Mouse (Mus musculus): ENCODE data around the gene Klf7. TPM values are rescaled to one million over a fixed set of nuclear protein-coding genes. Genes with fewer than 3 reads are reported as not detected.

Gene Klf7
- total RNA-seq, 1 experiment = 10.8 TPM

DNA sequence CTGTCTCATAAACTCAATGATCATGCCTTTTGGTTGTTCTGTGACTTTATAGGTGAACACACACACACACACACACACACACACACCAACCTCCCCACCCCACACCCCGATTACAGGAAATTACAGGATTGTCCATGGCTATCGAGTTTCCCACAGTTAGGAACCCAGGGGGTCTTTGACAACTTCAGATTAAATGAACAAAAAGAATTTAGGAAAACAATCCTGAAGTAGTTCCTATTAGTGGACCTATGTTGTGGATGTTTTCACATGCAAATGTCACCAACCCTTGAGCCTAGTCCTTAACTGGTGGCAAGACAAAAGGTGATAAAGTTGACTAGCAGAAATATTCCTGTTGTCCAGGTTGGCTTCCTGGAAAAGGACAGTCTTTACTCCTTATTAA is 113.1 kb downstream of the Klf7 start:
- no peak for TF ChIP-seq ZC3H11A (IDR thresholded peaks at IDR 0.05; ENCODE audit: borderline replicate concordance, low read depth, low read length)
- no peak for TF ChIP-seq HCFC1 (IDR thresholded peaks at IDR 0.05; ENCODE audit: borderline replicate concordance, insufficient read depth, low read length)
- TF ChIP-seq CHD2 (IDR thresholded peaks at IDR 0.05; ENCODE audit: low read depth, low read length) = no peak
- TF ChIP-seq ZNF384 (IDR thresholded peaks at IDR 0.05; ENCODE audit: low read depth, low read length) = no peak
- no peak for TF ChIP-seq MAFK (IDR thresholded peaks at IDR 0.05; ENCODE audit: insufficient read depth, low read depth, low read length)
- Histone ChIP-seq H3K4me3 (ENCODE audit: insufficient read depth in 1 of 2, low read depth in 1 of 2, low read length in 2 of 2, poor library complexity in 1 of 2, severe bottlenecking in 1 of 2) (no peak overlapping the region), H3K36me3 (ENCODE audit: control insufficient read depth, insufficient read depth, low read length, poor library complexity, severe bottlenecking) (no peaks in the 10 kb centered on the region), H3K4me1 (ENCODE audit: control insufficient read depth in 2 of 2, insufficient read depth in 2 of 2, low read length in 2 of 2, poor library complexity in 1 of 2) (peaks cover 0 to 8% of the 10 kb centered on the region in 2 experiments; a peak in 2 of 4 replicates), H3K27ac (ENCODE audit: insufficient read depth, low read depth, low read length, poor library complexity, severe bottlenecking) (no peak overlapping the region), H3K9me3 (ENCODE audit: control insufficient read depth, insufficient read depth, low read depth, low read length) (no peaks in the 10 kb centered on the region), H3K9ac (ENCODE audit: insufficient read depth, low read depth, low read length, poor library complexity, severe bottlenecking) (no peak overlapping the region)
- no peak for DNase-seq (ENCODE audit: low read depth, low spot score)
- in situ Hi-C loops (cut with MboI; ENCODE audit: low sequenced_read_pairs in 2 of 2, unreplicated experiment in 2 of 2) = no loop called here

DNA sequence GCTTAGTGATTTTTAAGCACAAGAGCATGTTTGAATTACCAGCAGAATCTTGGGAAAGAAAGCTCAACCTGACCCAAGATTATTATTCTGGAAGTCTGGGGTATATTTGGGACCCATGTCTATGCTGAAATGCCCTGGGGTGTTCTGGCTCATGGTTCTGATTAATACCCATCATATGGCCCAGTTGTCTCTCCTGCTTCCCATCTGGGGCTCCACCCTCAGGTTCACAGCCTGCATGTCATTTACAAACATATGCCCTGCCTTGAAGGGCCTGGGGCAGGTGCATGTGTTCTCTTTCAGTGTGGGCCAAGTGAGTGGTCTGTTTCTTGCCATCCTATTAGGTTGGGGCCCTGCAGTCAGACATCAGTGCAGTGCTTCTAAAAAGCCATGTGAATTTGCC is 114.1 kb downstream of the Klf7 start:
- no peak for TF ChIP-seq MAFK (IDR thresholded peaks at IDR 0.05; ENCODE audit: insufficient read depth, low read depth, low read length)
- TF ChIP-seq HCFC1 (IDR thresholded peaks at IDR 0.05; ENCODE audit: borderline replicate concordance, insufficient read depth, low read length) = no peak
- no peak for TF ChIP-seq ZC3H11A (IDR thresholded peaks at IDR 0.05; ENCODE audit: borderline replicate concordance, low read depth, low read length)
- TF ChIP-seq CHD2 (IDR thresholded peaks at IDR 0.05; ENCODE audit: low read depth, low read length) = no peak
- no peak for TF ChIP-seq ZNF384 (IDR thresholded peaks at IDR 0.05; ENCODE audit: low read depth, low read length)
- Histone ChIP-seq H3K36me3 (ENCODE audit: control insufficient read depth, insufficient read depth, low read length, poor library complexity, severe bottlenecking) (no peaks in the 10 kb centered on the region), H3K4me1 (ENCODE audit: control insufficient read depth in 2 of 2, insufficient read depth in 2 of 2, low read length in 2 of 2, poor library complexity in 1 of 2) (peaks cover 0 to 8% of the 10 kb centered on the region in 2 experiments; a peak in 2 of 4 replicates), H3K27ac (ENCODE audit: insufficient read depth, low read depth, low read length, poor library complexity, severe bottlenecking) (no peak overlapping the region), H3K9ac (ENCODE audit: insufficient read depth, low read depth, low read length, poor library complexity, severe bottlenecking) (no peak overlapping the region), H3K9me3 (ENCODE audit: control insufficient read depth, insufficient read depth, low read depth, low read length) (no peaks in the 10 kb centered on the region), H3K4me3 (ENCODE audit: insufficient read depth in 1 of 2, low read depth in 1 of 2, low read length in 2 of 2, poor library complexity in 1 of 2, severe bottlenecking in 1 of 2) (no peak overlapping the region)
- DNase-seq (ENCODE audit: low read depth, low spot score) = no peak
- in situ Hi-C loops (cut with MboI; ENCODE audit: low sequenced_read_pairs in 2 of 2, unreplicated experiment in 2 of 2) = no loop called here

GRCm38 (mm10) chr1:64005194-64005593 is 116.9 kb downstream of the Klf7 start:
- H3K27ac ChIP-seq (ENCODE audit: insufficient read depth, low read depth, low read length, poor library complexity, severe bottlenecking) = no peak overlapping the region
- H3K4me1 ChIP-seq (ENCODE audit: control insufficient read depth in 2 of 2, insufficient read depth in 2 of 2, low read length in 2 of 2, poor library complexity in 1 of 2) = peaks cover 0 to 4% of the 10 kb centered on the region in 2 experiments; a peak in 2 of 4 replicates
- H3K36me3 ChIP-seq (ENCODE audit: control insufficient read depth, insufficient read depth, low read length, poor library complexity, severe bottlenecking) = no peaks in the 10 kb centered on the region
- no peak overlapping the region for H3K4me3 ChIP-seq (ENCODE audit: insufficient read depth in 1 of 2, low read depth in 1 of 2, low read length in 2 of 2, poor library complexity in 1 of 2, severe bottlenecking in 1 of 2)
- TF ChIP-seq ZNF384 (IDR thresholded peaks at IDR 0.05; ENCODE audit: low read depth, low read length) (no peak), HCFC1 (IDR thresholded peaks at IDR 0.05; ENCODE audit: borderline replicate concordance, insufficient read depth, low read length) (no peak), ZC3H11A (IDR thresholded peaks at IDR 0.05; ENCODE audit: borderline replicate concordance, low read depth, low read length) (no peak), CHD2 (IDR thresholded peaks at IDR 0.05; ENCODE audit: low read depth, low read length) (no peak), MAFK (IDR thresholded peaks at IDR 0.05; ENCODE audit: insufficient read depth, low read depth, low read length) (no peak)
- in situ Hi-C loops (cut with MboI; ENCODE audit: low sequenced_read_pairs in 2 of 2, unreplicated experiment in 2 of 2) = no loop called here
- H3K9me3 ChIP-seq (ENCODE audit: control insufficient read depth, insufficient read depth, low read depth, low read length) = no peaks in the 10 kb centered on the region
- H3K9ac ChIP-seq (ENCODE audit: insufficient read depth, low read depth, low read length, poor library complexity, severe bottlenecking) = no peak overlapping the region
- DNase-seq (ENCODE audit: low read depth, low spot score) = no peak

- Histone ChIP-seq H3K27ac (ENCODE audit: insufficient read depth, low read depth, low read length, poor library complexity, severe bottlenecking) (no peak overlapping the region), H3K36me3 (ENCODE audit: control insufficient read depth, insufficient read depth, low read length, poor library complexity, severe bottlenecking) (no peaks in the 10 kb centered on the region), H3K9ac (ENCODE audit: insufficient read depth, low read depth, low read length, poor library complexity, severe bottlenecking) (no peak overlapping the region), H3K4me3 (ENCODE audit: insufficient read depth in 1 of 2, low read depth in 1 of 2, low read length in 2 of 2, poor library complexity in 1 of 2, severe bottlenecking in 1 of 2) (no peak overlapping the region), H3K4me1 (ENCODE audit: control insufficient read depth in 2 of 2, insufficient read depth in 2 of 2, low read length in 2 of 2, poor library complexity in 1 of 2) (peaks cover 0 to 3% of the 10 kb centered on the region in 2 experiments; a peak in 2 of 4 replicates), H3K9me3 (ENCODE audit: control insufficient read depth, insufficient read depth, low read depth, low read length) (no peaks in the 10 kb centered on the region)
- no peak for DNase-seq (ENCODE audit: low read depth, low spot score)
- in situ Hi-C loops (cut with MboI; ENCODE audit: low sequenced_read_pairs in 2 of 2, unreplicated experiment in 2 of 2) = no loop called here
- no peak for TF ChIP-seq HCFC1 (IDR thresholded peaks at IDR 0.05; ENCODE audit: borderline replicate concordance, insufficient read depth, low read length)
- no peak for TF ChIP-seq ZC3H11A (IDR thresholded peaks at IDR 0.05; ENCODE audit: borderline replicate concordance, low read depth, low read length)
- TF ChIP-seq CHD2 (IDR thresholded peaks at IDR 0.05; ENCODE audit: low read depth, low read length) = no peak
- no peak for TF ChIP-seq MAFK (IDR thresholded peaks at IDR 0.05; ENCODE audit: insufficient read depth, low read depth, low read length)
- no peak for TF ChIP-seq ZNF384 (IDR thresholded peaks at IDR 0.05; ENCODE audit: low read depth, low read length)
Observed at GRCm38 (mm10) chr1:64003525-64004291, 118.4 kb downstream of the Klf7 start.

Measured in ES-E14 (cell line).